Comparison of ENCODE assay signal across 8 mouse cellular contexts in the genomic region with DNA sequence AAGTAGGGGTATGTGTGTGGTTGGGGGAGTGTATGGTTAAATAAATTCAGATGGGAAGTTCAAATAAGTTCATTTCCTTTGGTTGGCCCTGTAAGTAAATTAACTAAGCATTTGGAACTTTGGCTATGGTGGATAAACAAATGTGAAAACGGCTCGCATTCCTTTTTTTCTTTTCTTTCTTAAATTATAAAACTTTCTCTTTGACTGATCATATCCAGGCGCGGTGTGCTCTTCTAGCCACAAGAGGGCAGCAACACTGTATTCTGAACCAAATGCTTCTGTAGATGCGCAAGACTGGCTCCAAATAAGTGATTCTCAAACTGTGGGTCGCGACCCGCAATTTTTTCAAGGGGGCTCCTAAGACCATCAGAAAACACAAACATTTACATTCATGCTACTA.
A peak's percentile ranks its signal among the peaks of the same experiment; 100 is the strongest.
DNase-seq lines count a peak whose midpoint lies in the region; ATAC-seq lines count a peak whose summit lies in the region.

No protein-coding gene starts in this region.

- peak; percentile 85 for ATAC-seq in megakaryocyte, adult 5-6 weeks (ENCODE audit: poor library complexity, severe bottlenecking)

- H3K36me3 ChIP-seq in splenic B cell, adult 2 months (ENCODE audit: control insufficient read depth, insufficient read depth, low read length, poor library complexity, severe bottlenecking): no peaks in the 10 kb centered on the region

- intact Hi-C loops in heart, postnatal 25 days (cut with DNase I): loop anchor here (10.0 kb wide), 1 partner anchor 812 kb away; no protein-coding TSS in a partner anchor
- intact Hi-C loops in heart, postnatal 10 days (cut with DNase I): loop anchor here (2.0 to 10.0 kb wide), 3 partner anchors 494 to 632 kb away; no protein-coding TSS in a partner anchor

- no peaks in the 10 kb centered on the region for H3K27me3 ChIP-seq in splenic B cell, adult 2 months (ENCODE audit: control insufficient read depth, insufficient read depth, low read length, poor library complexity, severe bottlenecking)

- peak; percentile 41 to 69 for DNase-seq in heart, adult 18-20 months
- DNase-seq in heart, postnatal 25 days (ENCODE audit: low spot score): no peak
- peak; percentile 35 for DNase-seq in Muller cell, postnatal 12 days (ENCODE audit: inconsistent ontology term)
- peak; percentile 79 for DNase-seq in embryo, embryonic 11 days
- peak; percentile 33 to 71 for DNase-seq in heart, postnatal 10 days
- peak; percentile 29 to 57 for DNase-seq in layer of hippocampus, adult 8-10 months (ENCODE audit: low spot score in 2 of 2)
- DNase-seq in splenic B cell, adult 2 months (ENCODE audit: low read depth, low spot score): peak; percentile 44
